Mouse (Mus musculus) liver, embryonic 16.5 days (tissue): ENCODE measurements around the gene Ugt1a8. TPM values are rescaled to one million over a fixed set of nuclear protein-coding genes. Genes with fewer than 3 reads are reported as not detected.

Experiments used
- ATAC-seq: fragments of 200-750 bp; cut with Nextera tagmentation; 2 replicates; pipeline ENCODE4 v1.8.0; 2017; ENCODE audit warnings: low read depth, mild to moderate bottlenecking, moderate number of reproducible peaks, moderate library complexity
- H3K27ac ChIP-seq: fragments of 300-500 bp; sonication (generic); 2 replicates; pipeline ENCODE4 v1.5.1; 2014; ENCODE audit warnings: mild to moderate bottlenecking, low read length
- H3K27me3 ChIP-seq: fragments of 300-500 bp; sonication (generic); 2 replicates; pipeline ENCODE4 v1.6.1; 2014; ENCODE audit warnings: low read depth, low read length, mixed read lengths; ENCODE audit not compliant: control insufficient read depth, insufficient read depth
- H3K36me3 ChIP-seq: fragments of 300-500 bp; sonication (generic); 2 replicates; pipeline ENCODE4 v1.6.1; 2014; ENCODE audit warnings: mild to moderate bottlenecking; ENCODE audit not compliant: control insufficient read depth, insufficient read depth
- H3K4me1 ChIP-seq: fragments of 300-500 bp; sonication (generic); 2 replicates; pipeline ENCODE4 v1.6.1; 2014; ENCODE audit warnings: low read depth, low read length, mixed read lengths; ENCODE audit not compliant: control insufficient read depth
- H3K4me2 ChIP-seq: fragments of 300-500 bp; sonication (generic); 2 replicates; pipeline ENCODE4 v1.6.1; 2014; ENCODE audit warnings: low read depth, low read length, mixed read lengths
- H3K4me3 ChIP-seq: fragments of 300-500 bp; sonication (generic); 2 replicates; pipeline ENCODE4 v1.5.1; 2014; ENCODE audit warnings: low read depth, mild to moderate bottlenecking, low read length
- H3K9ac ChIP-seq: fragments of 300-500 bp; sonication (generic); 2 replicates; pipeline ENCODE4 v1.6.1; 2014; ENCODE audit warnings: low read depth, low read length
- H3K9me3 ChIP-seq: fragments of 300-500 bp; sonication (generic); replicated peaks from 2 replicates; pipeline ENCODE4 v1.6.1; 2016; ENCODE audit warnings: low read length; ENCODE audit not compliant: control insufficient read depth
- WGBS: fragments of 180-500 bp; shearing (Covaris S2); extraction: QIAGEN DNeasy Blood & Tissue Kit; methylation state at CpG from one replicate; pipeline ENCODE4 v1.1.7; 2014; ENCODE audit not compliant: insufficient replicate concordance; 5-methylcytosine and 5-hydroxymethylcytosine counted together
- polyA plus RNA-seq: library from polyadenylated mRNA; unstranded; fragments of >200 nt; fragmentation: Nextera tagmentation; extraction: Ambion mirVana; gene quantifications from 2 replicates; pipeline ENCODE4 v1.2.1, GENCODE M21; 2015

Ugt1a8 gene
- polyA plus RNA-seq, 1 experiment from 2014 or later: not detected

GRCm38 (mm10) chr1:88254793-88255465, 167.3 kb downstream of the Ugt1a8 start:
- ATAC-seq: no peak
- Histone ChIP-seq H3K36me3 (no peaks in the 10 kb centered on the region), H3K27ac (no peak overlapping the region), H3K27me3 (no peaks in the 10 kb centered on the region), H3K9me3 (no peaks in the 10 kb centered on the region; the same call in 1 of the 2 replicates), H3K4me1 (peaks cover 9% of the 10 kb centered on the region), H3K4me2 (no peak overlapping the region), H3K9ac (no peak overlapping the region), H3K4me3 (no peak overlapping the region)
- 60% methylated on average over 12 of the region's 12 CpGs for WGBS

- ATAC-seq: no peak
- H3K27me3 ChIP-seq: no peaks in the 10 kb centered on the region
- no peak overlapping the region for H3K27ac ChIP-seq
- no peak overlapping the region for H3K4me2 ChIP-seq
- H3K9ac ChIP-seq: no peak overlapping the region
- no peak overlapping the region for H3K4me3 ChIP-seq
- no peaks in the 10 kb centered on the region for H3K36me3 ChIP-seq
- 47% methylated on average over 2 of the region's 2 CpGs for WGBS
- H3K9me3 ChIP-seq: no peaks in the 10 kb centered on the region; the same call in 1 of the 2 replicates
- H3K4me1 ChIP-seq: peaks cover 15% of the 10 kb centered on the region
Measured at GRCm38 (mm10) chr1:88255466-88255857, 167.8 kb downstream of the Ugt1a8 start.

GRCm38 (mm10) chr1:88255989-88256754, 168.6 kb downstream of the Ugt1a8 start:
- Histone ChIP-seq H3K9ac (no peak overlapping the region), H3K9me3 (no peaks in the 10 kb centered on the region), H3K27ac (no peak overlapping the region), H3K27me3 (no peaks in the 10 kb centered on the region), H3K4me3 (no peak overlapping the region), H3K36me3 (no peaks in the 10 kb centered on the region; the same call in 1 of the 2 replicates), H3K4me2 (no peak overlapping the region), H3K4me1 (peaks cover 18% of the 10 kb centered on the region)
- WGBS: 62% methylated on average over 13 of the region's 13 CpGs
- no peak for ATAC-seq

- Histone ChIP-seq H3K4me1 (peaks cover 23% of the 10 kb centered on the region), H3K4me3 (no peak overlapping the region), H3K27me3 (no peaks in the 10 kb centered on the region), H3K36me3 (peaks cover 5% of the 10 kb centered on the region), H3K9ac (no peak overlapping the region), H3K4me2 (no peak overlapping the region), H3K9me3 (no peaks in the 10 kb centered on the region), H3K27ac (no peak overlapping the region)
- WGBS: 56% methylated on average over 10 of the region's 10 CpGs
- no peak for ATAC-seq
Measured at GRCm38 (mm10) chr1:88256886-88257663, 169.5 kb downstream of the Ugt1a8 start.

- no peak overlapping the region for H3K27ac ChIP-seq
- no peak overlapping the region for H3K9ac ChIP-seq
- no peak for ATAC-seq
- H3K27me3 ChIP-seq: no peaks in the 10 kb centered on the region
- H3K4me2 ChIP-seq: no peak overlapping the region
- H3K9me3 ChIP-seq: no peaks in the 10 kb centered on the region
- no peak overlapping the region for H3K4me3 ChIP-seq
- WGBS: 62% methylated on average over 6 of the region's 6 CpGs
- peaks cover 11% of the 10 kb centered on the region for H3K36me3 ChIP-seq
- peaks cover 28% of the 10 kb centered on the region for H3K4me1 ChIP-seq
Measured at GRCm38 (mm10) chr1:88257681-88258080, 170.1 kb downstream of the Ugt1a8 start.

- H3K4me2 ChIP-seq: no peak overlapping the region
- WGBS: 57% methylated on average over 6 of the region's 6 CpGs
- H3K4me1 ChIP-seq: peaks cover 31% of the 10 kb centered on the region
- peaks cover 18% of the 10 kb centered on the region for H3K36me3 ChIP-seq
- no peaks in the 10 kb centered on the region for H3K9me3 ChIP-seq
- H3K9ac ChIP-seq: no peak overlapping the region
- H3K27ac ChIP-seq: no peak overlapping the region
- no peak for ATAC-seq
- no peak overlapping the region for H3K4me3 ChIP-seq
- H3K27me3 ChIP-seq: no peaks in the 10 kb centered on the region
Measured at GRCm38 (mm10) chr1:88258361-88258760, 170.7 kb downstream of the Ugt1a8 start.

GRCm38 (mm10) chr1:88258881-88259642, 171.4 kb downstream of the Ugt1a8 start:
- H3K9ac ChIP-seq: no peak overlapping the region
- no peak overlapping the region for H3K4me3 ChIP-seq
- H3K36me3 ChIP-seq: peaks cover 25% of the 10 kb centered on the region
- H3K27ac ChIP-seq: no peak overlapping the region
- no peak for ATAC-seq
- 51% methylated on average over 8 of the region's 8 CpGs for WGBS
- no peak overlapping the region for H3K4me2 ChIP-seq
- no peaks in the 10 kb centered on the region for H3K9me3 ChIP-seq
- H3K4me1 ChIP-seq: peaks cover 31% of the 10 kb centered on the region
- H3K27me3 ChIP-seq: no peaks in the 10 kb centered on the region

- peak; percentile 3; the same call in 1 of the 2 replicates for ATAC-seq
- peaks cover 31% of the 10 kb centered on the region for H3K4me1 ChIP-seq
- no peak overlapping the region for H3K4me3 ChIP-seq
- no peak overlapping the region for H3K4me2 ChIP-seq
- WGBS: 64% methylated on average over 4 of the region's 4 CpGs
- H3K27me3 ChIP-seq: no peaks in the 10 kb centered on the region
- H3K27ac ChIP-seq: peak overlapping the region; percentile 8
- peaks cover 31% of the 10 kb centered on the region for H3K36me3 ChIP-seq
- H3K9me3 ChIP-seq: no peaks in the 10 kb centered on the region
- no peak overlapping the region for H3K9ac ChIP-seq
Measured at GRCm38 (mm10) chr1:88259643-88260024, 172.0 kb downstream of the Ugt1a8 start.
